Mouse (Mus musculus): ENCODE results near the gene Atp8a2. TPM values are rescaled to one million over a fixed set of nuclear protein-coding genes. Genes with fewer than 3 reads are reported as not detected.
"Not testable (repeated sequence)": the region's sequence is repeated elsewhere in the genome, so short reads cannot be mapped to it uniquely, and the experiment has no call there.

Atp8a2 gene
- polyA plus RNA-seq, 1 experiment from 2014 or later, result 51.5 TPM

DNA sequence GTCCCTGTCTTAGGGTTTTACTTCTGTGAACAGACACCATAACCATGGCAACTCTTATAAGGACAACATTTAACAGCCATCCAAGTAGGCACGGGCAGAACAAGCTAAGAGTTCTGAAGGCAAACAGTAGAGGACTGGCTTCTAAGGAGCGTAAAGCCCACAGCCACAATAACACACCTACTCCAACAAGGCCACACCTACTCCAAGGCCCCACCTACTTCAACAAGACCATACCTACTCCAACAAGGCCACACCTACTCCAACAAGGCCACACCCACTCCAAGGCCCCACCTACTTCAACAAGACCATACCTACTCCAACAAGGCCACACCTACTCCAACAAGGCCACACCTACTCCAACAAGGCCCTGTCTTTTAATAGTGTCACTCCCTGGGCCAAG lies 386.7 kb downstream of the Atp8a2 start:
- WGBS, result 90% methylated on average over 2 of the region's 2 CpGs
- not testable (repeated sequence) for ATAC-seq (ENCODE audit: low read depth)

GRCm38 (mm10) chr14:59809790-59810189 lies 387.2 kb downstream of the Atp8a2 start:
- no peaks in the 10 kb centered on the region for H3K36me3 ChIP-seq (ENCODE audit: control insufficient read depth, insufficient read depth, low read length)
- no peaks in the 10 kb centered on the region for H3K27me3 ChIP-seq (ENCODE audit: control insufficient read depth, insufficient read depth, low read length)
- no peak overlapping the region for H3K27ac ChIP-seq (ENCODE audit: low read depth, low read length)
- H3K4me1 ChIP-seq (ENCODE audit: control insufficient read depth, insufficient read depth, low read length), result no peaks in the 10 kb centered on the region
- no peak overlapping the region for H3K9ac ChIP-seq (replicated peaks; ENCODE audit: low read depth, low read length)
- no peak overlapping the region for H3K4me2 ChIP-seq (ENCODE audit: low read depth, low read length)
- no peak overlapping the region for H3K4me3 ChIP-seq (ENCODE audit: low read depth, low read length)
- ATAC-seq (ENCODE audit: low read depth), result no peak
- H3K9me3 ChIP-seq (ENCODE audit: control insufficient read depth, low read length), result no peaks in the 10 kb centered on the region
- 32% methylated on average over 4 of the region's 4 CpGs for WGBS

More for the DNA sequence above, 386.7 kb downstream of the Atp8a2 start:
- H3K36me3 ChIP-seq (ENCODE audit: control insufficient read depth, insufficient read depth, low read length); H3K4me3 ChIP-seq (ENCODE audit: low read depth, low read length); H3K9me3 ChIP-seq (ENCODE audit: control insufficient read depth, low read length); H3K4me1 ChIP-seq (ENCODE audit: control insufficient read depth, insufficient read depth, low read length); H3K27ac ChIP-seq (ENCODE audit: low read depth, low read length); H3K9ac ChIP-seq (replicated peaks; ENCODE audit: low read depth, low read length); H3K4me2 ChIP-seq (ENCODE audit: low read depth, low read length); H3K27me3 ChIP-seq (ENCODE audit: control insufficient read depth, insufficient read depth, low read length): not testable (repeated sequence)

DNA sequence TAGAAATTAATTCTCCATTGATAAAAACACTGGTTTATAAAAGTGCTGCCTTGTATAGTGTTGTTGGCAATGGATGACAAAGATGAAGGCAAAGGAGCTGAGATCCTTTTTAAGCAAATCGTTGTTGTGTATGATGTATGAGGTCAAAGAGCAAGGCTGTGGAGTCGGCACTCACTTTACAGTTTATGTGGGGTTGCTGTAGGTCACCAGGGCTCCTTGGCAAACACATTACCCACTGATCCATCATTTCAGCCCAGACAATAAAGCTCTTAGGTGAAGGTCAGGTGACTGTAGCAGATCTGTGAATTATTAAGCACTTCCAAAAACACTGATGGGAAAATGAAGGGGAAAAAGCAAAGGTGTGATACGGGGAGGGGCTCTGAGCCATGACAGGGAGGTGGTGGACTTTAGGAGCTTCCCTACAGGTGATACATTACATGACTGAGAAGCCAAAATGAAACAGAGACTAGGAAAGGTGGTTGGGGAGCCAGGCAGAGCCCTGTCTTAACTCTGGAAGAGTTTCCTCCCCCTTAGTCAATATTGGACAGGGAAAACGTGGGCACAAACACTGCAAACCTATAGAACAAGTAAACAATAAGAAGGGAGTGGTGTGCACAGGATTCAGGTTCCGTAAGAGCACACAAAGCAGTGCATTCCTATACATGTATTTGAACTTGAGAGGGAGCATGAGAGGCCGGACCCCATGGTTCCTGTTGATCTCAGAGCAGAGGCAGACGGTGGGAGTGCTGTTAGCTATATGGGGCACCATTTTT lies 389.3 kb downstream of the Atp8a2 start:
- no peaks in the 10 kb centered on the region for H3K9me3 ChIP-seq (ENCODE audit: control insufficient read depth, low read length)
- WGBS, result 71% methylated on average over 7 of the region's 7 CpGs
- H3K36me3 ChIP-seq (ENCODE audit: control insufficient read depth, insufficient read depth, low read length), result no peaks in the 10 kb centered on the region
- no peak overlapping the region for H3K27ac ChIP-seq (ENCODE audit: low read depth, low read length)
- ATAC-seq (ENCODE audit: low read depth), result no peak
- no peak overlapping the region for H3K9ac ChIP-seq (replicated peaks; ENCODE audit: low read depth, low read length)
- H3K4me3 ChIP-seq (ENCODE audit: low read depth, low read length), result no peak overlapping the region
- no peak overlapping the region for H3K4me2 ChIP-seq (ENCODE audit: low read depth, low read length)
- H3K4me1 ChIP-seq (ENCODE audit: control insufficient read depth, insufficient read depth, low read length), result no peaks in the 10 kb centered on the region
- no peaks in the 10 kb centered on the region for H3K27me3 ChIP-seq (ENCODE audit: control insufficient read depth, insufficient read depth, low read length)

DNA sequence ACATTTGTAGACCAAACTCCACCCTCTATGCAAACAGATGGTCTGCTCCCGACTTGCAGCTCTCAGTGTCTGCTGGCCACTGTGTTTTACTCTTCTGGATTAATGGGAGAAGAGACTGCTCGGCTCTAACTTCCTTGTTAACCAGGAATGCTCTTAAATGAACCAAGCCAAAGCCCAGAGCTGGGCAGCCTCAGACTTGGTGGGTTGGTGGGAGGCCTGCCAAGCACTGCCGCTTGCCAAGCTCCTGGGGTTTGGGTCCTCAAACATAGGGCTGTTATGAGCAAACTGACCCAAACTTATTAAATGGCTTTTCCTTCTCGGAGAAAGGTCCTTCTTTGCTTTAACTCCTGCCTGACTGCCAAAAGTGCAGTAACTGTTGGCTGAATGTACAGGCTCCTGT lies 390.1 kb downstream of the Atp8a2 start:
- ATAC-seq (ENCODE audit: low read depth), result no peak
- no peaks in the 10 kb centered on the region for H3K36me3 ChIP-seq (ENCODE audit: control insufficient read depth, insufficient read depth, low read length)
- H3K27ac ChIP-seq (ENCODE audit: low read depth, low read length), result no peak overlapping the region
- no peaks in the 10 kb centered on the region for H3K4me1 ChIP-seq (ENCODE audit: control insufficient read depth, insufficient read depth, low read length)
- 55% methylated on average over 4 of the region's 4 CpGs for WGBS
- H3K4me3 ChIP-seq (ENCODE audit: low read depth, low read length), result no peak overlapping the region
- H3K9me3 ChIP-seq (ENCODE audit: control insufficient read depth, low read length), result no peaks in the 10 kb centered on the region
- H3K27me3 ChIP-seq (ENCODE audit: control insufficient read depth, insufficient read depth, low read length), result no peaks in the 10 kb centered on the region
- no peak overlapping the region for H3K4me2 ChIP-seq (ENCODE audit: low read depth, low read length)
- no peak overlapping the region for H3K9ac ChIP-seq (replicated peaks; ENCODE audit: low read depth, low read length)

- Histone ChIP-seq H3K4me3 (ENCODE audit: low read depth, low read length) (no peak overlapping the region), H3K9me3 (ENCODE audit: control insufficient read depth, low read length) (no peaks in the 10 kb centered on the region), H3K27me3 (ENCODE audit: control insufficient read depth, insufficient read depth, low read length) (no peaks in the 10 kb centered on the region), H3K4me2 (ENCODE audit: low read depth, low read length) (no peak overlapping the region), H3K9ac (replicated peaks; ENCODE audit: low read depth, low read length) (no peak overlapping the region), H3K4me1 (ENCODE audit: control insufficient read depth, insufficient read depth, low read length) (no peaks in the 10 kb centered on the region), H3K27ac (ENCODE audit: low read depth, low read length) (no peak overlapping the region), H3K36me3 (ENCODE audit: control insufficient read depth, insufficient read depth, low read length) (no peaks in the 10 kb centered on the region)
- ATAC-seq (ENCODE audit: low read depth), result no peak
- 68% methylated on average over 4 of the region's 4 CpGs for WGBS
These were observed 390.8 kb downstream of the Atp8a2 start for GRCm38 (mm10) chr14:59806159-59806558.

- H3K4me3 ChIP-seq (ENCODE audit: low read depth, low read length), result no peak overlapping the region
- 70% methylated on average over 7 of the region's 7 CpGs for WGBS
- ATAC-seq (ENCODE audit: low read depth), result no peak
These were observed 391.3 kb downstream of the Atp8a2 start for GRCm38 (mm10) chr14:59805683-59806082.

DNA sequence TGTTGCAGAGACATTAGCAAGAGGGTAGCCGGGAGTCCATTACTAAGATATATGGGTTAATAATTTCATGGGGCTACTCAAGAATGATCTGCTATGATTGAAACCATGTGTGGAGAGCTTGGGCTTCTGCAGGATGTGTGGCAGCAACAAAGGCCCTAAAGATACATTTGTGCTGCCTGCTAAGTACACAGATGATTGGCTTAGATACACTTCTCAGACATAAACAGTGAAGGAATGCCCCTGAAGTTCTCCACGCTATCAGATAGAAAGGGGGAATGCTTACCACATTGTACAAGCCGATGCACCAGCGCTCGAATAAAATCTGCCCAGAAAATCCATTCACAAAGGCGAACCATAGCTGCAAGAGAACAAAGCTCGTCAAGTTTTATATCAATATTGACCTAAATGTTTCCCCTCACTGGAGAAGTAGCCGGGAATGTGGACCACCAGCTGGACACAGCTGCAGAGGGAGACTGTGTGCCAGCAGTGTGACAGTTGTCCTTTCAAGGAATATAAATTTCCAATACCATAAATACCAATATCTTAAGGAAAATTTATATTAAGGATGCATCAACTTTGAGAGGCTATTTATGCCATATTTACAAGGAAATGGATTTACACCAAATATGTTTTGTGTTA lies 394.9 kb downstream of the Atp8a2 start:
- WGBS, result 79% methylated on average over 8 of the region's 8 CpGs
- no peak overlapping the region for H3K27ac ChIP-seq (ENCODE audit: low read depth, low read length)
- H3K9me3 ChIP-seq (ENCODE audit: control insufficient read depth, low read length), result no peaks in the 10 kb centered on the region
- H3K9ac ChIP-seq (replicated peaks; ENCODE audit: low read depth, low read length), result no peak overlapping the region
- H3K27me3 ChIP-seq (ENCODE audit: control insufficient read depth, insufficient read depth, low read length), result no peaks in the 10 kb centered on the region
- H3K4me1 ChIP-seq (ENCODE audit: control insufficient read depth, insufficient read depth, low read length), result no peaks in the 10 kb centered on the region
- H3K36me3 ChIP-seq (ENCODE audit: control insufficient read depth, insufficient read depth, low read length), result no peaks in the 10 kb centered on the region
- no peak overlapping the region for H3K4me3 ChIP-seq (ENCODE audit: low read depth, low read length)
- no peak overlapping the region for H3K4me2 ChIP-seq (ENCODE audit: low read depth, low read length)
- ATAC-seq (ENCODE audit: low read depth), result no peak

More at GRCm38 (mm10) chr14:59805683-59806082, 391.3 kb downstream of the Atp8a2 start:
- Histone ChIP-seq H3K27ac (ENCODE audit: low read depth, low read length) (no peak overlapping the region), H3K36me3 (ENCODE audit: control insufficient read depth, insufficient read depth, low read length) (no peaks in the 10 kb centered on the region), H3K4me2 (ENCODE audit: low read depth, low read length) (no peak overlapping the region), H3K27me3 (ENCODE audit: control insufficient read depth, insufficient read depth, low read length) (no peaks in the 10 kb centered on the region), H3K9ac (replicated peaks; ENCODE audit: low read depth, low read length) (no peak overlapping the region), H3K9me3 (ENCODE audit: control insufficient read depth, low read length) (no peaks in the 10 kb centered on the region), H3K4me1 (ENCODE audit: control insufficient read depth, insufficient read depth, low read length) (no peaks in the 10 kb centered on the region)

GRCm38 (mm10) chr14:59799511-59799910 lies 397.5 kb downstream of the Atp8a2 start:
- H3K9ac ChIP-seq (replicated peaks; ENCODE audit: low read depth, low read length), result no peak overlapping the region
- no peak overlapping the region for H3K4me2 ChIP-seq (ENCODE audit: low read depth, low read length)
- H3K27ac ChIP-seq (ENCODE audit: low read depth, low read length), result no peak overlapping the region
- H3K27me3 ChIP-seq (ENCODE audit: control insufficient read depth, insufficient read depth, low read length), result no peaks in the 10 kb centered on the region
- no peaks in the 10 kb centered on the region for H3K36me3 ChIP-seq (ENCODE audit: control insufficient read depth, insufficient read depth, low read length)
- WGBS, result 88% methylated on average over 3 of the region's 3 CpGs
- H3K4me1 ChIP-seq (ENCODE audit: control insufficient read depth, insufficient read depth, low read length), result no peaks in the 10 kb centered on the region
- no peak overlapping the region for H3K4me3 ChIP-seq (ENCODE audit: low read depth, low read length)
- no peaks in the 10 kb centered on the region for H3K9me3 ChIP-seq (ENCODE audit: control insufficient read depth, low read length)
- ATAC-seq (ENCODE audit: low read depth), result no peak

GRCm38 (mm10) chr14:59793841-59794240 lies 403.1 kb downstream of the Atp8a2 start:
- no peaks in the 10 kb centered on the region for H3K27me3 ChIP-seq (ENCODE audit: control insufficient read depth, insufficient read depth, low read length)
- H3K36me3 ChIP-seq (ENCODE audit: control insufficient read depth, insufficient read depth, low read length), result no peaks in the 10 kb centered on the region
- H3K27ac ChIP-seq (ENCODE audit: low read depth, low read length), result no peak overlapping the region
- H3K4me3 ChIP-seq (ENCODE audit: low read depth, low read length), result no peak overlapping the region
- no peaks in the 10 kb centered on the region for H3K4me1 ChIP-seq (ENCODE audit: control insufficient read depth, insufficient read depth, low read length)
- no peak for ATAC-seq (ENCODE audit: low read depth)
- H3K9me3 ChIP-seq (ENCODE audit: control insufficient read depth, low read length), result no peaks in the 10 kb centered on the region
- H3K9ac ChIP-seq (replicated peaks; ENCODE audit: low read depth, low read length), result no peak overlapping the region
- 35% methylated on average over 10 of the region's 10 CpGs for WGBS
- H3K4me2 ChIP-seq (ENCODE audit: low read depth, low read length), result no peak overlapping the region

All from neural tube, embryonic 14.5 days (tissue).